Mouse (Mus musculus): Measurements from ENCODE around the gene Cabp4.

Gene Cabp4

GRCm38 (mm10) chr19:4151898-4152297, 8.1 kb upstream of the Cabp4 start:
- no peak for TF ChIP-seq CTCF (conservative IDR thresholded peaks at IDR 0.05; ENCODE audit: low read length)
- no peak for TF ChIP-seq POU5F1 (IDR thresholded peaks at IDR 0.05; ENCODE audit: borderline replicate concordance, low read length)
- Histone ChIP-seq H3K36me3 (ENCODE audit: insufficient read depth, low read length) (peaks cover 62% of the 10 kb centered on the region), H3K4me3 (replicated peaks; ENCODE audit: low read length) (peak overlapping the region; percentile 39; the same call in 1 of the 2 replicates), H3K27me3 (ENCODE audit: insufficient read depth, low read length) (no peaks in the 10 kb centered on the region), H3K4me1 (replicated peaks; ENCODE audit: low read depth, low read length) (peaks cover 95% of the 10 kb centered on the region), H3K9me3 (ENCODE audit: low read length) (no peaks in the 10 kb centered on the region)

- H3K27me3 ChIP-seq (ENCODE audit: insufficient read depth, low read length): no peaks in the 10 kb centered on the region
Observed at GRCm38 (mm10) chr19:4151488-4151860, 7.6 kb upstream of the Cabp4 start.

GRCm38 (mm10) chr19:4150567-4151487, 7.0 kb upstream of the Cabp4 start:
- H3K9me3 ChIP-seq (ENCODE audit: low read length): no peaks in the 10 kb centered on the region
- H3K36me3 ChIP-seq (ENCODE audit: insufficient read depth, low read length): peaks cover 53% of the 10 kb centered on the region
- H3K4me3 ChIP-seq (replicated peaks; ENCODE audit: low read length): peak overlapping the region; percentile 87
- H3K27me3 ChIP-seq (ENCODE audit: insufficient read depth, low read length): no peaks in the 10 kb centered on the region
- TF ChIP-seq POU5F1 (IDR thresholded peaks at IDR 0.05; ENCODE audit: borderline replicate concordance, low read length) (no peak), NANOG (IDR thresholded peaks at IDR 0.05; ENCODE audit: borderline replicate concordance, low read length) (no peak), CTCF (conservative IDR thresholded peaks at IDR 0.05; ENCODE audit: low read length) (no peak)
- peaks cover 95% of the 10 kb centered on the region for H3K4me1 ChIP-seq (replicated peaks; ENCODE audit: low read depth, low read length)

More at GRCm38 (mm10) chr19:4151488-4151860, 7.6 kb upstream of the Cabp4 start:
- Histone ChIP-seq H3K9me3 (ENCODE audit: low read length) (no peaks in the 10 kb centered on the region), H3K4me1 (replicated peaks; ENCODE audit: low read depth, low read length) (peaks cover 95% of the 10 kb centered on the region), H3K4me3 (replicated peaks; ENCODE audit: low read length) (peak overlapping the region; percentile 87; the same call in 1 of the 2 replicates), H3K36me3 (ENCODE audit: insufficient read depth, low read length) (peaks cover 58% of the 10 kb centered on the region)
- TF ChIP-seq POU5F1 (IDR thresholded peaks at IDR 0.05; ENCODE audit: borderline replicate concordance, low read length) (no peak), NANOG (IDR thresholded peaks at IDR 0.05; ENCODE audit: borderline replicate concordance, low read length) (no peak), CTCF (conservative IDR thresholded peaks at IDR 0.05; ENCODE audit: low read length) (no peak)

GRCm38 (mm10) chr19:4149764-4150461, 6.1 kb upstream of the Cabp4 start:
- no peak for TF ChIP-seq POU5F1 (IDR thresholded peaks at IDR 0.05; ENCODE audit: borderline replicate concordance, low read length)
- TF ChIP-seq NANOG (IDR thresholded peaks at IDR 0.05; ENCODE audit: borderline replicate concordance, low read length): no peak
- TF ChIP-seq CTCF (conservative IDR thresholded peaks at IDR 0.05; ENCODE audit: low read length): no peak
- H3K4me3 ChIP-seq (replicated peaks; ENCODE audit: low read length): peak overlapping the region; percentile 87
- no peaks in the 10 kb centered on the region for H3K9me3 ChIP-seq (ENCODE audit: low read length)
- H3K27me3 ChIP-seq (ENCODE audit: insufficient read depth, low read length): no peaks in the 10 kb centered on the region
- H3K4me1 ChIP-seq (replicated peaks; ENCODE audit: low read depth, low read length): peaks cover 94% of the 10 kb centered on the region
- peaks cover 50% of the 10 kb centered on the region for H3K36me3 ChIP-seq (ENCODE audit: insufficient read depth, low read length)

GRCm38 (mm10) chr19:4149283-4149682, 5.5 kb upstream of the Cabp4 start:
- TF ChIP-seq CTCF (conservative IDR thresholded peaks at IDR 0.05; ENCODE audit: low read length) (no peak), NANOG (IDR thresholded peaks at IDR 0.05; ENCODE audit: borderline replicate concordance, low read length) (no peak), POU5F1 (IDR thresholded peaks at IDR 0.05; ENCODE audit: borderline replicate concordance, low read length) (no peak)
- peaks cover 48% of the 10 kb centered on the region for H3K36me3 ChIP-seq (ENCODE audit: insufficient read depth, low read length)

GRCm38 (mm10) chr19:4148819-4149218, 5.0 kb upstream of the Cabp4 start:
- no peaks in the 10 kb centered on the region for H3K9me3 ChIP-seq (ENCODE audit: low read length)
- H3K4me3 ChIP-seq (replicated peaks; ENCODE audit: low read length): peak overlapping the region; percentile 87
- peaks cover 3% of the 10 kb centered on the region; the same call in 1 of the 2 replicates for H3K27me3 ChIP-seq (ENCODE audit: insufficient read depth, low read length)
- peaks cover 90% of the 10 kb centered on the region for H3K4me1 ChIP-seq (replicated peaks; ENCODE audit: low read depth, low read length)
- H3K36me3 ChIP-seq (ENCODE audit: insufficient read depth, low read length): peaks cover 44% of the 10 kb centered on the region
- TF ChIP-seq POU5F1 (IDR thresholded peaks at IDR 0.05; ENCODE audit: borderline replicate concordance, low read length) (no peak), CTCF (conservative IDR thresholded peaks at IDR 0.05; ENCODE audit: low read length) (no peak), NANOG (IDR thresholded peaks at IDR 0.05; ENCODE audit: borderline replicate concordance, low read length) (no peak)

More at GRCm38 (mm10) chr19:4149283-4149682, 5.5 kb upstream of the Cabp4 start:
- H3K4me3 ChIP-seq (replicated peaks; ENCODE audit: low read length): peak overlapping the region; percentile 87
- H3K27me3 ChIP-seq (ENCODE audit: insufficient read depth, low read length): no peaks in the 10 kb centered on the region
- no peaks in the 10 kb centered on the region for H3K9me3 ChIP-seq (ENCODE audit: low read length)
- peaks cover 94% of the 10 kb centered on the region for H3K4me1 ChIP-seq (replicated peaks; ENCODE audit: low read depth, low read length)

- H3K4me3 ChIP-seq (replicated peaks; ENCODE audit: low read length): peak within 1 kb of the TSS; percentile 87
- peaks cover 40% of the 10 kb centered on the region for H3K36me3 ChIP-seq (ENCODE audit: insufficient read depth, low read length)
- peaks cover 86% of the 10 kb centered on the region for H3K4me1 ChIP-seq (replicated peaks; ENCODE audit: low read depth, low read length)
- H3K27me3 ChIP-seq (ENCODE audit: insufficient read depth, low read length): peaks cover 7% of the 10 kb centered on the region; the same call in 1 of the 2 replicates
- TF ChIP-seq CTCF (conservative IDR thresholded peaks at IDR 0.05; ENCODE audit: low read length): no peak
- no peak for TF ChIP-seq POU5F1 (IDR thresholded peaks at IDR 0.05; ENCODE audit: borderline replicate concordance, low read length)
- TF ChIP-seq NANOG (IDR thresholded peaks at IDR 0.05; ENCODE audit: borderline replicate concordance, low read length): no peak
- H3K9me3 ChIP-seq (ENCODE audit: low read length): no peaks in the 10 kb centered on the region
Observed at GRCm38 (mm10) chr19:4148491-4148806, 4.6 kb upstream of the Cabp4 start, which contains the start of gene Coro1b. Gene Coro1b, plus strand, starts transcription at chr19:4148619.

- Histone ChIP-seq H3K27me3 (ENCODE audit: insufficient read depth, low read length) (peaks cover 12% of the 10 kb centered on the region), H3K4me1 (replicated peaks; ENCODE audit: low read depth, low read length) (peaks cover 81% of the 10 kb centered on the region), H3K9me3 (ENCODE audit: low read length) (no peaks in the 10 kb centered on the region), H3K4me3 (replicated peaks; ENCODE audit: low read length) (peak overlapping the region; percentile 87), H3K36me3 (ENCODE audit: insufficient read depth, low read length) (peaks cover 35% of the 10 kb centered on the region)
- TF ChIP-seq POU5F1 (IDR thresholded peaks at IDR 0.05; ENCODE audit: borderline replicate concordance, low read length) (peak; percentile 70; the same call in 1 of the 2 replicates), NANOG (IDR thresholded peaks at IDR 0.05; ENCODE audit: borderline replicate concordance, low read length) (no peak), CTCF (conservative IDR thresholded peaks at IDR 0.05; ENCODE audit: low read length) (no peak)
Observed at GRCm38 (mm10) chr19:4147782-4148490, 4.1 kb upstream of the Cabp4 start.

Measured in E14TG2a.4 (cell line).